Mouse (Mus musculus): ENCODE data around the gene Pnma1. TPM values are rescaled to one million over a fixed set of nuclear protein-coding genes. Genes with fewer than 3 reads are reported as not detected.

Gene Pnma1
- polyA plus RNA-seq, 1 experiment = not detected

DNA sequence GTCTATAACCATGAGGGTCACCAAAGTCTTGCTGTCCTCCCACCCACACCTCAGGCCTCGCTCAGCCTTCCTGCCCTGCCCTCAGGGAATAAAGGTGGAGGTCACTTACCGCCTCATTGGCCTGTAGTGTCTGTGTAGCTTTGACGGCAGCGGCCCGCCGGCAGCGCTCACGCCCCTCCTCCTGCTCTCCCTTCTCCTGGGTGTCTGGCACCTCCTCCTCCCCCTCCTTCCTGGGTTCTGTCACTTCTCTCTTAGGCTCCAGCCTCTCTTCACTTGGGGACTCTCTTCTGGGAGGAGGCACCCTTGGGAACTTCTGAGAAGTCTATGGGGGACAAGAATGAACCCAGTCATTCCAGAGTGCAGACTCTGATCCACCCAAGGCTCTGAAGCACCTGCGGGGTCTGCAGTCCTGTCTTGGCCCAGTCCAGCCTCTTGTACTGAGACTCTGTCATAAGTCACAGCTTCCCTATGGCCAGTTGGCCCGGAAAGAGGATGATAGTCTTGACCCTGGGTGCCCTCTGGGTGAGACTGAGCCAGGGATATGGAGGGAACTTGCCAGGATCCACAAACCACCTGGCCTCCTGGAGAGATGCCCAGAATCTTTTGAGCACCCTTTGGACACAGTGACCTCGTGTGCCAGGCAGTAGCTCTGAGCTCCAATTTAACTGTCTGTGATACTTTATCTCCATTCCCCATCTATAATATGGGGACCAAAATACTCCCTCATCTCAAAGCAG lies 6.7 kb upstream of the Pnma1 start:
- no peak for TF ChIP-seq POLR2A (IDR thresholded peaks at IDR 0.05; ENCODE audit: insufficient read depth, low read length)
- no peak for TF ChIP-seq CTCF (IDR thresholded peaks at IDR 0.05; ENCODE audit: low read depth, low read length)
- TF ChIP-seq EP300 (IDR thresholded peaks at IDR 0.05; ENCODE audit: insufficient read depth, low read depth, low read length) = no peak
- Histone ChIP-seq H3K36me3 (ENCODE audit: control insufficient read depth, insufficient read depth, low read length, poor library complexity, severe bottlenecking) (peaks cover 35% of the 10 kb centered on the region), H3K9me3 (replicated peaks; ENCODE audit: control insufficient read depth, insufficient read depth, low read length, poor library complexity, severe bottlenecking) (no peaks in the 10 kb centered on the region), H3K4me3 (ENCODE audit: low read depth, low read length) (no peak overlapping the region), H3K4me1 (ENCODE audit: control insufficient read depth, insufficient read depth, low read length) (peaks cover 2% of the 10 kb centered on the region), H3K27ac (ENCODE audit: insufficient read depth, low read length) (no peak overlapping the region), H3K9ac (ENCODE audit: low read depth, poor library complexity, severe bottlenecking) (no peak overlapping the region), H3K27me3 (ENCODE audit: control insufficient read depth, insufficient read depth, low read length, poor library complexity, severe bottlenecking) (no peaks in the 10 kb centered on the region)

DNA sequence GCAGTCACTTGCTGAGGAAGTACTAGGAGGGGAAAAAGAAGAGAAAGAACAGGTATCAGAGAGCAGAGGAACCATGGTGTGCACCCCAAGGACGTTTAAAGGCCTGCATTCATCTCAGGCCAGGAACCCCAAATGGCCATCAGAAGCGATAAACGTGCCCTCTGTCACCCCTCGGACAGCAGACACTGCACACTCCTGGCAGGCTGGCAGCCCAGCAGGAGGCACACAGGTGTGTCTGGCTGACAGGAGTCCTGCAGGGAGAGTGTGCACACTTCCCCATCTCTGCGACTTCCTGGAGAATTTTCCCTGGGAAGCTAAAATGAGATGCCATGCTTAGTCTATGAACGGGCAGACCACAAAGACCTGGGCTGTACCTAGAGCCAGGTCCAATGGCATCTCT lies 5.1 kb upstream of the Pnma1 start:
- Histone ChIP-seq H3K9me3 (replicated peaks; ENCODE audit: control insufficient read depth, insufficient read depth, low read length, poor library complexity, severe bottlenecking) (no peaks in the 10 kb centered on the region), H3K27ac (ENCODE audit: insufficient read depth, low read length) (no peak overlapping the region), H3K4me1 (ENCODE audit: control insufficient read depth, insufficient read depth, low read length) (peaks cover 2% of the 10 kb centered on the region), H3K9ac (ENCODE audit: low read depth, poor library complexity, severe bottlenecking) (no peak overlapping the region), H3K4me3 (ENCODE audit: low read depth, low read length) (no peak overlapping the region), H3K36me3 (ENCODE audit: control insufficient read depth, insufficient read depth, low read length, poor library complexity, severe bottlenecking) (peaks cover 25% of the 10 kb centered on the region), H3K27me3 (ENCODE audit: control insufficient read depth, insufficient read depth, low read length, poor library complexity, severe bottlenecking) (no peaks in the 10 kb centered on the region)
- TF ChIP-seq POLR2A (IDR thresholded peaks at IDR 0.05; ENCODE audit: insufficient read depth, low read length) (no peak), CTCF (IDR thresholded peaks at IDR 0.05; ENCODE audit: low read depth, low read length) (no peak), EP300 (IDR thresholded peaks at IDR 0.05; ENCODE audit: insufficient read depth, low read depth, low read length) (no peak)

DNA sequence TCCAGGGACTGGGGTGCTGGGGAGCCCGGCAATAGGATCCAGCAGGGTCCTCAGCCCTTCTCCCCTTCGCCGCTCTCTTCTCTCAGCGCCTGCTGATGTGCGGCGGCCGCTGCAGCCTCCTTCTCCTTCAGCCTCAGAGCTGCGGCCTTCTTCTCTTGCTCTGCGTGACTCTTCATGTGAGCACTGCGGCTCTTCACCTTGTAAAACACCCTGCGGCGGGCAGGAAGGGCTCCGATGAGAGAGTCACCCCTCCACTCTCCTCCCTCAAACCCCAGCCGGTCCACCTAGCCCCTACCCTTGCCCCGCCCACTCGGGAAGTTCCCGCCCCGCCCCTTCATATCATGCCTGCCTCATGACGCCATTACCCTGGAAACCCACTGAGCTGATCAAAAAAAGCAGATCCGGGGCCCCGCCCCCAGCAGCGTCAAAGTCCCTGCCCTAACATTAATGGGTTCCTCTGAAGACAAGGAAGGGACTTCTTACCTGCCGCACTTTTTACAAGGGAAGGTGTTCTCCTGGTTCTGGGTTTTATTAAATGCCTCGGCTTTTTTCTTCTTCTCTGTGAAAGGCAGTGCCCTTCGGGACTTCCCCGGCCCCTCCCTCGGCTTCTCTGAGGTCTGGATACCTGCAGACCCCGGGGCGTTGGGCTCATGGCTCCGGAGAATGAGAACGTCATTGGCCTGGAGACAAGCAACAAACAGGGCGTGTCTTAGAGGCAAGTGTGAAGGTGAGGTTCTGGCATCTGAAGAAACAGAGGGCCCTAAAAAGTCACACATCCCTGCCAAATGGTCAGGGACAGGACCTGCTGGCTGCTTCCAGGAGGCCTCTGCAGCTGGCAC lies 4.3 kb upstream of the Pnma1 start:
- Histone ChIP-seq H3K27me3 (ENCODE audit: control insufficient read depth, insufficient read depth, low read length, poor library complexity, severe bottlenecking) (no peaks in the 10 kb centered on the region), H3K36me3 (ENCODE audit: control insufficient read depth, insufficient read depth, low read length, poor library complexity, severe bottlenecking) (peaks cover 18% of the 10 kb centered on the region), H3K4me1 (ENCODE audit: control insufficient read depth, insufficient read depth, low read length) (peaks cover 2% of the 10 kb centered on the region), H3K4me3 (ENCODE audit: low read depth, low read length) (0 out of 2 replicates have a peak overlapping the region, but pooled peaks have one; percentile 2), H3K9me3 (replicated peaks; ENCODE audit: control insufficient read depth, insufficient read depth, low read length, poor library complexity, severe bottlenecking) (no peaks in the 10 kb centered on the region), H3K27ac (ENCODE audit: insufficient read depth, low read length) (no peak overlapping the region), H3K9ac (ENCODE audit: low read depth, poor library complexity, severe bottlenecking) (no peak overlapping the region)
- TF ChIP-seq POLR2A (IDR thresholded peaks at IDR 0.05; ENCODE audit: insufficient read depth, low read length) = no peak
- no peak for TF ChIP-seq CTCF (IDR thresholded peaks at IDR 0.05; ENCODE audit: low read depth, low read length)
- no peak for TF ChIP-seq EP300 (IDR thresholded peaks at IDR 0.05; ENCODE audit: insufficient read depth, low read depth, low read length)

DNA sequence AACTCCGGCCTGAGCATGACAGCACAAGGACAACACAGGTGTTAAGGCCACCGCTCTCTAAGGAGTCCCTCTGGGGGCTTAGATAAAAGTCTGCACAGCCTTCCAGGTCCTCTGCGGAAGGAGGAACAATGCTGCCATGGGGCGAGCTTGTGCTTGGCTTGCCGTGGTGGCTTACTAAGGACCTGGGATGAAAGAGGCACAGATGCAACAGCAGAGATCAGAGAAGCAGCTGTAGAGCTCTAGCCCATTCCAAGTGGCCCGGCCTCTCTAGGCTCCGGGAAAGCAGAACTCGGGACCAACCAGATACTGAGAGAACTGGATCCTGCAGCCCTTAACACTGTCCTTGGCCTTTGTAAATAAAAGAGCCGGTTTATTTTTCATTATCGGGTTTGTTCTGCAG lies 3.6 kb upstream of the Pnma1 start:
- H3K9me3 ChIP-seq (replicated peaks; ENCODE audit: control insufficient read depth, insufficient read depth, low read length, poor library complexity, severe bottlenecking) = no peaks in the 10 kb centered on the region
- peaks cover 2% of the 10 kb centered on the region for H3K4me1 ChIP-seq (ENCODE audit: control insufficient read depth, insufficient read depth, low read length)
- H3K4me3 ChIP-seq (ENCODE audit: low read depth, low read length) = no peak overlapping the region
- TF ChIP-seq POLR2A (IDR thresholded peaks at IDR 0.05; ENCODE audit: insufficient read depth, low read length) (no peak), CTCF (IDR thresholded peaks at IDR 0.05; ENCODE audit: low read depth, low read length) (no peak), EP300 (IDR thresholded peaks at IDR 0.05; ENCODE audit: insufficient read depth, low read depth, low read length) (no peak)
- peaks cover 18% of the 10 kb centered on the region for H3K36me3 ChIP-seq (ENCODE audit: control insufficient read depth, insufficient read depth, low read length, poor library complexity, severe bottlenecking)
- H3K27ac ChIP-seq (ENCODE audit: insufficient read depth, low read length) = no peak overlapping the region
- no peak overlapping the region for H3K9ac ChIP-seq (ENCODE audit: low read depth, poor library complexity, severe bottlenecking)
- H3K27me3 ChIP-seq (ENCODE audit: control insufficient read depth, insufficient read depth, low read length, poor library complexity, severe bottlenecking) = no peaks in the 10 kb centered on the region

DNA sequence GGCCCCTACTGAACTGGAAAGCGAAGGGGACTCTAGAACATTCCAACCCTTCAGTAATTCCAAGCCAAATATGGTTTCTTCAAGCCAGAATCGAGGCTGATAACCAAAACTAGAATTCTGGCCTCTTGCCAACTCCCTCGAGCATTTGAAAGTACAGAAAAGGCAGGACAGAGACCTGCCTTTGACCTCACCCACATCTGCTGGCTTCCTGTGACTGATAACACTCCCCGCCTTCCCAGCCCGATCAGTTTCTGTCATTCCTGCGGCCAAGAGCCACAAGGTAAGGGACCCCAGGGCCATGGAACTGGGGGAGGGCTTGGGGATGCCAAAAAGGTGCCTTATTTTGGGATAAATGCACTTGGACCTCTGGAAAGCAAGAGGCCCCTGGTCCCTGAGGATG lies 2.7 kb upstream of the Pnma1 start:
- Histone ChIP-seq H3K9ac (ENCODE audit: low read depth, poor library complexity, severe bottlenecking) (no peak overlapping the region), H3K4me3 (ENCODE audit: low read depth, low read length) (no peak overlapping the region), H3K36me3 (ENCODE audit: control insufficient read depth, insufficient read depth, low read length, poor library complexity, severe bottlenecking) (peaks cover 10% of the 10 kb centered on the region), H3K27me3 (ENCODE audit: control insufficient read depth, insufficient read depth, low read length, poor library complexity, severe bottlenecking) (no peaks in the 10 kb centered on the region), H3K9me3 (replicated peaks; ENCODE audit: control insufficient read depth, insufficient read depth, low read length, poor library complexity, severe bottlenecking) (no peaks in the 10 kb centered on the region), H3K27ac (ENCODE audit: insufficient read depth, low read length) (no peak overlapping the region), H3K4me1 (ENCODE audit: control insufficient read depth, insufficient read depth, low read length) (peaks cover 2% of the 10 kb centered on the region)
- TF ChIP-seq CTCF (IDR thresholded peaks at IDR 0.05; ENCODE audit: low read depth, low read length) (no peak), EP300 (IDR thresholded peaks at IDR 0.05; ENCODE audit: insufficient read depth, low read depth, low read length) (no peak), POLR2A (IDR thresholded peaks at IDR 0.05; ENCODE audit: insufficient read depth, low read length) (no peak)

DNA sequence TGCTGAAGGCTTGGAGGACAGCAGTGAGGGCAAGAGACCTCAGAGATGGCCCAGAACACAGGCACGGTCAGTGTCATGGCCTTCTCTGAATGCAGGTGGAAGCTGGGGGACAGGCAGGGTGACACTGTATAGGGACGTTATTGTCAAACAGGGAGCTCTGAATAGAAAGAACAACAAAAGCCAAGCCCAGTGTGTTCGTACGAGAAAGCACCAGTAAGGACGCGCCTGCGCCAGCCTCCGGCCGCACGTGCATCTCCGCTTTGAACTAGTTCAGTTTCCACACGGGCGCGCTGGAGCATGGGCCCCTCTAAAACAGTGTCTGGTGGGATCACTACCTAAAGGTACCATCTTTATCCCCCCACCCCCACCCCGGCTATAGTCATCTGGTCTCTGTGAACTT lies 1.7 kb upstream of the Pnma1 start:
- Histone ChIP-seq H3K27me3 (ENCODE audit: control insufficient read depth, insufficient read depth, low read length, poor library complexity, severe bottlenecking) (no peaks in the 10 kb centered on the region), H3K4me1 (ENCODE audit: control insufficient read depth, insufficient read depth, low read length) (peaks cover 2% of the 10 kb centered on the region), H3K4me3 (ENCODE audit: low read depth, low read length) (no peak overlapping the region), H3K36me3 (ENCODE audit: control insufficient read depth, insufficient read depth, low read length, poor library complexity, severe bottlenecking) (peaks cover 9% of the 10 kb centered on the region), H3K9ac (ENCODE audit: low read depth, poor library complexity, severe bottlenecking) (no peak overlapping the region), H3K9me3 (replicated peaks; ENCODE audit: control insufficient read depth, insufficient read depth, low read length, poor library complexity, severe bottlenecking) (no peaks in the 10 kb centered on the region), H3K27ac (ENCODE audit: insufficient read depth, low read length) (no peak overlapping the region)
- no peak for TF ChIP-seq CTCF (IDR thresholded peaks at IDR 0.05; ENCODE audit: low read depth, low read length)
- no peak for TF ChIP-seq POLR2A (IDR thresholded peaks at IDR 0.05; ENCODE audit: insufficient read depth, low read length)
- no peak for TF ChIP-seq EP300 (IDR thresholded peaks at IDR 0.05; ENCODE audit: insufficient read depth, low read depth, low read length)
